Mouse (Mus musculus) embryonic fibroblast, embryonic 13.5 days (primary cell): ENCODE results near the gene Toe1. TPM values are rescaled to one million over a fixed set of nuclear protein-coding genes. Genes with fewer than 3 reads are reported as not detected.

Experiments used
- H3K27ac ChIP-seq: 2 replicates; pipeline ENCODE4 v1.5.1; 2012; ENCODE audit warnings: low read length, control low read depth, inconsistent platforms; ENCODE audit not compliant: insufficient read depth
- H3K4me1 ChIP-seq: 2 replicates; pipeline ENCODE4 v1.6.1; 2011; ENCODE audit warnings: low read length; ENCODE audit not compliant: control insufficient read depth, insufficient read depth
- H3K4me3 ChIP-seq: 2 replicates; pipeline ENCODE4 v1.5.1; 2011; ENCODE audit warnings: mild to moderate bottlenecking, control low read depth, low read length; ENCODE audit not compliant: insufficient read depth
- CTCF ChIP-seq: IDR thresholded peaks from 2 replicates; pipeline ENCODE4 v1.5.1; 2011; ENCODE audit warnings: mild to moderate bottlenecking, control low read depth, low read length, moderate library complexity, borderline replicate concordance; ENCODE audit not compliant: insufficient read depth
- POLR2A ChIP-seq: IDR thresholded peaks from 2 replicates; pipeline ENCODE4 v1.6.1; 2011; ENCODE audit warnings: low read depth, mild to moderate bottlenecking, control low read depth, low read length, moderate library complexity
- polyA plus RNA-seq: library from polyadenylated mRNA; stranded (reverse); fragments of >200 nt; gene quantifications from 2 replicates; pipeline ENCODE4 v1.2.4, GENCODE M21; 2011; ENCODE audit warnings: low read depth; ENCODE audit not compliant: missing spikeins, insufficient read length

Toe1 gene
- polyA plus RNA-seq, 1 experiment: 18.6 TPM

DNA sequence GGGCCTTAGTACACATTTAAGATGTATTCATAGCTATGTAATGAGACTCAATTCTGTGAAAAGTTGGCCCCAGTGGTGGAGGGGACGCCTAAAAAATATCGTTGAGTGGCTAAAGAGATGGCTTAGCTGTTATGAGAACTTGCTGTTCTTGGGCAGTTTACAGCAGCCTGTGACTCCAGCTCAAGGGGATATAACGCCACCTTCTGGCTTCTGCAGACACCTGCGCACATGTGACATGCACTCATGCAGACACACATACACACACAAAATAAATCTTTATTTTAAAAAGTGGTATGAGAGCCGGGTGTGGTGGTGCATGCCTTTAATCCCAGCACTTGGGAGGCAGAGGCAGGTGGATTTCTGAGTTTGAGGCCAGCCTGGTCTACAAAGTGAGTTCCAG, 31.0 kb downstream of the Toe1 start:
- no peak overlapping the region for H3K27ac ChIP-seq
- H3K4me3 ChIP-seq: no peak overlapping the region
- H3K4me1 ChIP-seq: no peaks in the 10 kb centered on the region
- TF ChIP-seq CTCF (no peak), POLR2A (no peak)

DNA sequence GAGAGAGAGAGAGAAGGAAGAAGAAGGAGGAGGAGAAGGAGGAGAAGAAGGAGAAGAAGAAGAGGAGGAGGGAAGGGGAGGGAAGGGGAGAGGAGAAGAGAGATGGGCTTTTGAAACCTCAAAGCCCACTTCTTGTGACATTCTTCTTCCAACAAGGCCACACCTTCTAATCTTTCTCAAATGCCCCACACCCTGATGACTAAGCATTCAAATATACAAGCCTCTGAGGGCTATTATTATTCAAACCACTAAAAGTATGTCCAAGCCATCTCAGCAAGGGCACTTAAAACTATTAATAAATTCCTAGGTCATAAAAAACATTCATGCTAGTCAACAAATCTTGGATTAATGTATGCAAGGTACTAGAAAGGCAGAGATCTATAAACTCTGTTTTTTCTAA, 38.4 kb downstream of the Toe1 start:
- Histone ChIP-seq H3K4me3 (no peak overlapping the region), H3K4me1 (peaks cover 4% of the 10 kb centered on the region), H3K27ac (no peak overlapping the region)
- no peak for TF ChIP-seq POLR2A
- TF ChIP-seq CTCF: no peak

DNA sequence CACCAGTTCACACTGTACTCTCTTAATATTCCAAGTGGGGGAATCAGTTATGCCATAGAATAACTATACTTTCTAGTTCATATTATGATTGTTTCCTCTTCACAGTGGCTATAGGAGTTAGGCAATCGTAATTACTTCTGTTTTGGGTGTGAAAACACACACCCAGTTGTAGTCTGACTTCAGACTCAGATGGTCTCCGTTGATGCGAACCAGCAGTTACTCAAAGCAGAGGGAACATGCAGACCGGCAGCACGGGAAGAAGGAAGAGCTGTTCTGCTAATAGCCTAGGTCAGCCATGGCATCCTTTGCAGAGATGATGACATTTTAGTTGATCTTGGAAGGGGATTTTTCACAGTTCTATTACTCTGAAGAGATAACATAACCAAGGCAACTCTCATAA, 38.9 kb downstream of the Toe1 start:
- H3K4me3 ChIP-seq: no peak overlapping the region
- no peak overlapping the region for H3K27ac ChIP-seq
- TF ChIP-seq POLR2A (no peak), CTCF (no peak)
- peaks cover 4% of the 10 kb centered on the region for H3K4me1 ChIP-seq

DNA sequence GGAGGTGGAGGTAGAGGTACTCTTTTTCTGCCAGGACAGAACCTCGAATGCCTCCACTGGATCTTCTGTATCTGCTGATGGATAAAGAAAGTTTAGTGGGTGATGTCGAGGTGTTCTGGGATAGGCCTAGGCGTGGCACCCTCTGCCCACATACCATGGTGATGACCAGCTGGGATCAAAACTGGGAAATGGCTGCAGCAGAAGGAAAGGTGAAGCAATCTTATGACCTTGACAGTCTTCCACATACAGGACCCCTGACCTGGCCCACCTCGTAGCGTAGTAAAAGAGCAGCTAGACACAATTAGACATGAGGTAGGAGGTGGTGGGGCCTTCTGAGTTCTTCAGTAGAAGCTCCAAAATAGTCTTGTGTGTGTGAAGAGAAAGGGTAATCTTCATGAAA, 43.4 kb downstream of the Toe1 start:
- no peak overlapping the region for H3K27ac ChIP-seq
- H3K4me3 ChIP-seq: no peak overlapping the region
- TF ChIP-seq POLR2A: no peak
- no peaks in the 10 kb centered on the region; the same call in 1 of the 2 replicates for H3K4me1 ChIP-seq

- Histone ChIP-seq H3K4me1 (no peaks in the 10 kb centered on the region; the same call in 1 of the 2 replicates), H3K27ac (no peak overlapping the region), H3K4me3 (no peak overlapping the region)
- TF ChIP-seq CTCF (no peak), POLR2A (no peak)
Measured at GRCm38 (mm10) chr4:116761914-116762313, 45.5 kb downstream of the Toe1 start.

GRCm38 (mm10) chr4:116749750-116750149, 57.7 kb downstream of the Toe1 start:
- peak overlapping the region; percentile 54; the same call in 1 of the 2 replicates for H3K27ac ChIP-seq
- H3K4me3 ChIP-seq: no peak overlapping the region
- no peaks in the 10 kb centered on the region for H3K4me1 ChIP-seq
- TF ChIP-seq CTCF (no peak), POLR2A (no peak)

Other genes starting within 250 kb of the Toe1 start
- gene Gpbp1l1, start 250.0 kb downstream of the Toe1 start, polyA plus RNA-seq: 34.3 and 38.1 TPM in 2 replicates
- 1.9 and 2.6 TPM in 2 replicates for gene Ccdc17, start 211.0 kb downstream of the Toe1 start, polyA plus RNA-seq
- gene Nasp, start 179.7 kb downstream of the Toe1 start, polyA plus RNA-seq: 63.7 and 95.4 TPM in 2 replicates
- 575 and 597 TPM in 2 replicates for gene Akr1a1, start 156.0 kb downstream of the Toe1 start, polyA plus RNA-seq
- gene Prdx1, start 122.1 kb downstream of the Toe1 start, polyA plus RNA-seq: 887 and 980 TPM in 2 replicates
- 18.6 and 22.6 TPM in 2 replicates for gene Mmachc, start 99.2 kb downstream of the Toe1 start, polyA plus RNA-seq
- gene Ccdc163, start 99.1 kb downstream of the Toe1 start, polyA plus RNA-seq: 21.8 and 33.8 TPM in 2 replicates
- 6.3 and 7.8 TPM in 2 replicates for gene Tesk2, start 86.7 kb downstream of the Toe1 start, polyA plus RNA-seq
- 4.7 and 9.2 TPM in 2 replicates for gene Mutyh, start 83 bp upstream of the Toe1 start, polyA plus RNA-seq
- 0.39 TPM in 1 of 2 replicates, not detected in the other for gene Hpdl, start 14.1 kb upstream of the Toe1 start, polyA plus RNA-seq
- not detected in 2 replicates for gene Zswim5, start 69.7 kb upstream of the Toe1 start, polyA plus RNA-seq
- gene Urod, start 186.8 kb upstream of the Toe1 start, polyA plus RNA-seq: 54.1 and 54.6 TPM in 2 replicates
- 10.1 and 10.2 TPM in 2 replicates for gene Hectd3, start 187.7 kb upstream of the Toe1 start, polyA plus RNA-seq
- 34.1 and 37.9 TPM in 2 replicates for gene Eif2b3, start 211.8 kb upstream of the Toe1 start, polyA plus RNA-seq